Mouse (Mus musculus): Measurements from ENCODE around the gene Arhgap4. TPM values are rescaled to one million over a fixed set of nuclear protein-coding genes. Genes with fewer than 3 reads are reported as not detected.

Gene Arhgap4
- polyA plus RNA-seq, 2 experiments, result 3.7 to 8.8 TPM

GRCm38 (mm10) chrX:73914827-73915703 is 6.6 kb downstream of the Arhgap4 start:
- no peaks in the 10 kb centered on the region for H3K27me3 ChIP-seq (ENCODE audit: control insufficient read depth, insufficient read depth, low read length)
- H3K4me2 ChIP-seq (replicated peaks; ENCODE audit: low read depth, low read length, severe bottlenecking), result peak overlapping the region; percentile 35
- H3K36me3 ChIP-seq (ENCODE audit: control insufficient read depth, insufficient read depth, low read length), result peaks cover 21% of the 10 kb centered on the region
- peak overlapping the region; percentile 15; the same call in 1 of the 2 replicates for H3K4me3 ChIP-seq (replicated peaks; ENCODE audit: low read length)
- peak; percentile 96 for ATAC-seq (ENCODE audit: low FRiP score, low read depth)
- peak overlapping the region; percentile 75 for H3K27ac ChIP-seq (replicated peaks; ENCODE audit: low read depth, low read length)
- 0 out of 2 replicates have a peak overlapping the region, but pooled peaks have one; percentile 31 for H3K9ac ChIP-seq (ENCODE audit: low read depth, low read length, severe bottlenecking)
- no peaks in the 10 kb centered on the region for H3K4me1 ChIP-seq (ENCODE audit: control insufficient read depth, insufficient read depth, low read length)
- H3K9me3 ChIP-seq (ENCODE audit: control insufficient read depth, low read length), result no peaks in the 10 kb centered on the region
- TF ChIP-seq POLR2A (IDR thresholded peaks at IDR 0.05; ENCODE audit: borderline replicate concordance, extremely low read depth, insufficient read depth, insufficient read length), result no peak
- WGBS, result 30% methylated on average over 31 of the region's 31 CpGs
- DNase-seq (ENCODE audit: low spot score), result peak; percentile 95

GRCm38 (mm10) chrX:73911588-73911987 is 10.1 kb downstream of the Arhgap4 start:
- ATAC-seq (ENCODE audit: low FRiP score, low read depth) (no peak), DNase-seq (ENCODE audit: low spot score) (no peak)
- Histone ChIP-seq H3K27me3 (ENCODE audit: control insufficient read depth, insufficient read depth, low read length) (no peaks in the 10 kb centered on the region), H3K4me2 (replicated peaks; ENCODE audit: low read depth, low read length, severe bottlenecking) (no peak overlapping the region), H3K9ac (ENCODE audit: low read depth, low read length, severe bottlenecking) (no peak overlapping the region), H3K4me1 (ENCODE audit: control insufficient read depth, insufficient read depth, low read length) (no peaks in the 10 kb centered on the region), H3K36me3 (ENCODE audit: control insufficient read depth, insufficient read depth, low read length) (no peaks in the 10 kb centered on the region), H3K27ac (replicated peaks; ENCODE audit: low read depth, low read length) (no peak overlapping the region), H3K9me3 (ENCODE audit: control insufficient read depth, low read length) (no peaks in the 10 kb centered on the region), H3K4me3 (replicated peaks; ENCODE audit: low read length) (no peak overlapping the region)
- TF ChIP-seq POLR2A (IDR thresholded peaks at IDR 0.05; ENCODE audit: borderline replicate concordance, extremely low read depth, insufficient read depth, insufficient read length), result no peak
- 77% methylated on average over 2 of the region's 2 CpGs for WGBS

- no peak for ATAC-seq (ENCODE audit: low FRiP score, low read depth)
- peak overlapping the region; percentile 36 for H3K4me2 ChIP-seq (replicated peaks; ENCODE audit: low read depth, low read length, severe bottlenecking)
- no peak for DNase-seq (ENCODE audit: low spot score)
- no peaks in the 10 kb centered on the region for H3K36me3 ChIP-seq (ENCODE audit: control insufficient read depth, insufficient read depth, low read length)
- 35% methylated on average over 12 of the region's 26 CpGs for WGBS
- peak overlapping the region; percentile 11; the same call in 1 of the 2 replicates for H3K4me3 ChIP-seq (replicated peaks; ENCODE audit: low read length)
- no peak overlapping the region for H3K9ac ChIP-seq (ENCODE audit: low read depth, low read length, severe bottlenecking)
- H3K9me3 ChIP-seq (ENCODE audit: control insufficient read depth, low read length), result no peaks in the 10 kb centered on the region
- H3K27ac ChIP-seq (replicated peaks; ENCODE audit: low read depth, low read length), result no peak overlapping the region
- no peaks in the 10 kb centered on the region for H3K27me3 ChIP-seq (ENCODE audit: control insufficient read depth, insufficient read depth, low read length)
- no peak for TF ChIP-seq POLR2A (IDR thresholded peaks at IDR 0.05; ENCODE audit: borderline replicate concordance, extremely low read depth, insufficient read depth, insufficient read length)
- H3K4me1 ChIP-seq (ENCODE audit: control insufficient read depth, insufficient read depth, low read length), result no peaks in the 10 kb centered on the region
These were observed 10.5 kb downstream of the Arhgap4 start for GRCm38 (mm10) chrX:73911156-73911555.

GRCm38 (mm10) chrX:73910451-73910850 is 11.2 kb downstream of the Arhgap4 start:
- H3K9me3 ChIP-seq (ENCODE audit: control insufficient read depth, low read length), result no peaks in the 10 kb centered on the region
- no peaks in the 10 kb centered on the region for H3K4me1 ChIP-seq (ENCODE audit: control insufficient read depth, insufficient read depth, low read length)
- TF ChIP-seq POLR2A (IDR thresholded peaks at IDR 0.05; ENCODE audit: borderline replicate concordance, extremely low read depth, insufficient read depth, insufficient read length), result no peak
- H3K27me3 ChIP-seq (ENCODE audit: control insufficient read depth, insufficient read depth, low read length), result no peaks in the 10 kb centered on the region
- H3K9ac ChIP-seq (ENCODE audit: low read depth, low read length, severe bottlenecking), result no peak overlapping the region
- no peak overlapping the region for H3K4me3 ChIP-seq (replicated peaks; ENCODE audit: low read length)
- no peak overlapping the region for H3K27ac ChIP-seq (replicated peaks; ENCODE audit: low read depth, low read length)
- DNase-seq (ENCODE audit: low spot score) (no peak), ATAC-seq (ENCODE audit: low FRiP score, low read depth) (no peak)
- H3K36me3 ChIP-seq (ENCODE audit: control insufficient read depth, insufficient read depth, low read length), result no peaks in the 10 kb centered on the region
- no peak overlapping the region for H3K4me2 ChIP-seq (replicated peaks; ENCODE audit: low read depth, low read length, severe bottlenecking)

GRCm38 (mm10) chrX:73910049-73910448 is 11.6 kb downstream of the Arhgap4 start:
- Histone ChIP-seq H3K27ac (replicated peaks; ENCODE audit: low read depth, low read length) (no peak overlapping the region), H3K4me1 (ENCODE audit: control insufficient read depth, insufficient read depth, low read length) (no peaks in the 10 kb centered on the region), H3K27me3 (ENCODE audit: control insufficient read depth, insufficient read depth, low read length) (no peaks in the 10 kb centered on the region), H3K9ac (ENCODE audit: low read depth, low read length, severe bottlenecking) (no peak overlapping the region), H3K4me2 (replicated peaks; ENCODE audit: low read depth, low read length, severe bottlenecking) (no peak overlapping the region), H3K36me3 (ENCODE audit: control insufficient read depth, insufficient read depth, low read length) (no peaks in the 10 kb centered on the region), H3K4me3 (replicated peaks; ENCODE audit: low read length) (no peak overlapping the region), H3K9me3 (ENCODE audit: control insufficient read depth, low read length) (no peaks in the 10 kb centered on the region)
- TF ChIP-seq POLR2A (IDR thresholded peaks at IDR 0.05; ENCODE audit: borderline replicate concordance, extremely low read depth, insufficient read depth, insufficient read length), result no peak
- ATAC-seq (ENCODE audit: low FRiP score, low read depth), result no peak
- DNase-seq (ENCODE audit: low spot score), result no peak
- 80% methylated on average over 1 of the region's 1 CpGs for WGBS
